Mouse (Mus musculus) forebrain, embryonic 15.5 days (tissue): ENCODE results near the gene Nmd3. TPM values are rescaled to one million over a fixed set of nuclear protein-coding genes. Genes with fewer than 3 reads are reported as not detected.

Experiments
- ATAC-seq: fragments of 200-750 bp; cut with Nextera tagmentation; replicated peaks from 2 replicates; pipeline ENCODE4 v1.8.0; 2017; ENCODE audit warnings: mild to moderate bottlenecking, moderate TSS enrichment, moderate library complexity
- H3K27ac ChIP-seq: fragments of 300-500 bp; sonication (generic); replicated peaks from 2 replicates; pipeline ENCODE4 v1.5.1; 2015; ENCODE audit warnings: mild to moderate bottlenecking, inconsistent platforms
- H3K27me3 ChIP-seq: fragments of 300-500 bp; sonication (generic); 2 replicates; pipeline ENCODE4 v1.6.1; 2015; ENCODE audit warnings: inconsistent platforms
- H3K36me3 ChIP-seq: fragments of 300-500 bp; sonication (generic); 2 replicates; pipeline ENCODE4 v1.6.1; 2015; ENCODE audit warnings: mild to moderate bottlenecking, inconsistent platforms
- H3K4me1 ChIP-seq: fragments of 300-500 bp; sonication (generic); 2 replicates; pipeline ENCODE4 v1.6.1; 2015; ENCODE audit warnings: inconsistent platforms
- H3K4me2 ChIP-seq: fragments of 300-500 bp; sonication (generic); replicated peaks from 2 replicates; pipeline ENCODE4 v1.6.1; 2015; ENCODE audit warnings: mild to moderate bottlenecking, inconsistent platforms
- H3K4me3 ChIP-seq: fragments of 300-500 bp; sonication (generic); 2 replicates; pipeline ENCODE4 v1.5.1; 2015; ENCODE audit warnings: mild to moderate bottlenecking, inconsistent platforms
- H3K9ac ChIP-seq: fragments of 300-500 bp; sonication (generic); replicated peaks from 2 replicates; pipeline ENCODE4 v1.6.1; 2015; ENCODE audit warnings: mild to moderate bottlenecking, inconsistent platforms
- H3K9me3 ChIP-seq: fragments of 300-500 bp; sonication (generic); 2 replicates; pipeline ENCODE4 v1.6.1; 2016; ENCODE audit warnings: inconsistent platforms
- WGBS: fragments of 180-500 bp; shearing (Covaris S2); methylation state at CpG from one replicate; pipeline ENCODE4 v1.1.7; 2015; ENCODE audit warnings: mixed read lengths; 5-methylcytosine and 5-hydroxymethylcytosine counted together
- polyA plus RNA-seq: library from polyadenylated mRNA; unstranded; fragments of >200 nt; fragmentation: Nextera tagmentation; extraction: Ambion mirVana; gene quantifications from 2 replicates; pipeline ENCODE4 v1.2.1, GENCODE M21; 2015

The Nmd3 gene
- polyA plus RNA-seq, 1 experiment from 2014 or later, result 111 TPM

DNA sequence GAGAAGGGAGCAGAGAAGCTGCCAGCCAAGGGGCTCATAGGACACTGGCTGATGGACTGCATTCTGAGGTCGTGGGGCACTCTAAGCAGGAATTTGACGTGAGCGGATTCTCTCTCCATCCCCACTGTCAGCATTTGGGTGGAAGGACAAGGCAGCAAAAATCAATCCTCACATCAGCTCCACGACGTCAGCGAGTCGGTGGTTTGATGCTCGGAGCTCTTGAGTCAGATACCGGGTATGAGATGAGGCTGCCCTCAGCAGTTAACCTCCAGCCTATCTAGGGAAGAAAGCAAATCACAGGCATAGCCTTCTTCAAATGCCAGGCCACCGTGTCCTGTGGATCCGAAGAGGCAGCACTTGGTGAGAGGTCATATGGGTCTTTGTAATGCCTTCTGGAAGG is 43.4 kb downstream of the Nmd3 start:
- no peak overlapping the region for H3K9ac ChIP-seq
- H3K4me3 ChIP-seq, result no peak overlapping the region
- ATAC-seq, result no peak
- no peaks in the 10 kb centered on the region for H3K27me3 ChIP-seq
- 94% methylated on average over 11 of the region's 11 CpGs for WGBS
- no peaks in the 10 kb centered on the region for H3K4me1 ChIP-seq
- no peak overlapping the region for H3K27ac ChIP-seq
- peaks cover 9% of the 10 kb centered on the region; the same call in 1 of the 2 replicates for H3K36me3 ChIP-seq
- no peak overlapping the region for H3K4me2 ChIP-seq
- H3K9me3 ChIP-seq, result no peaks in the 10 kb centered on the region

DNA sequence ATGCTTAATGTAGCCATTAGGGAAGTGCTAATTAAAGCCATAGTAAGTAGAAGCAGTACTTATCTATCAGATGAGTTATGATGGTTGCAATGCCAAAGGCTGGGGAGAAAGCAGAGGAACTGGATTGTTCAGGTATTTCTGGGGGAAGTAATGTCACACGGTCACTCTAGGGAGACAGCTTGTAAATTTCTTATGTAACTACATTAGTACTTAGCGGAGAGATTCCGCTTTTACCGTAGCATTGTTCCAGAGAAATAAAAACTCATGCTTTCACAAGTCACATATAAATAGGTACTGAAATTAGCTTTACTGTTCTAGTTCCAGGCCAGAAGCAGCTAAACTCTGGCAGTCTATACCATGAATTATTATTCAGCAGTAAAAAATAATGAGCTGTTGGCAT is 47.4 kb downstream of the Nmd3 start:
- Histone ChIP-seq H3K4me3 (no peak overlapping the region), H3K4me1 (no peaks in the 10 kb centered on the region), H3K9ac (no peak overlapping the region), H3K4me2 (no peak overlapping the region), H3K27ac (no peak overlapping the region), H3K9me3 (no peaks in the 10 kb centered on the region), H3K36me3 (peaks cover 9% of the 10 kb centered on the region; the same call in 1 of the 2 replicates), H3K27me3 (no peaks in the 10 kb centered on the region)
- no peak for ATAC-seq
- WGBS, result 97% methylated on average over 4 of the region's 4 CpGs

DNA sequence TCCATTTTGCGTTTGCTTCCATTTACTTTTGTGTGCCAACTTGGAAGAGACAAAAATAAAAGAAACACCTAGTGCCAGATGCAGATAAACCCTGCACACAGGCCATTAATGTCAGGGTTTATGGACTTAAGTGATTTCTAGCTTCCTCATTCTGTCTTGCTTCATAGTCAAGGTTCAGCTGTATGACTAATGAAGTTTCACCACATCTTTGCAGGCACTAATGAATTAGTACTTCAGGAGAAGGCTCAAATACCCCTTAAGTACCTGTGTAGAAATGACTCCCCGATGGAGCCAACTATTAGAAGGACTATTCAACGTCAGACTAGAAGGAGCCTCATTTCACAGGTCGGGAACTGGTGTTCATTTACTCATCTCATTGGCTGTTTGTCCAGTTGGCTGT is 51.6 kb downstream of the Nmd3 start:
- Histone ChIP-seq H3K4me1 (no peaks in the 10 kb centered on the region), H3K9ac (no peak overlapping the region), H3K36me3 (no peaks in the 10 kb centered on the region), H3K9me3 (no peaks in the 10 kb centered on the region), H3K4me3 (no peak overlapping the region), H3K27ac (no peak overlapping the region), H3K4me2 (no peak overlapping the region), H3K27me3 (no peaks in the 10 kb centered on the region)
- 92% methylated on average over 4 of the region's 4 CpGs for WGBS
- ATAC-seq, result no peak

DNA sequence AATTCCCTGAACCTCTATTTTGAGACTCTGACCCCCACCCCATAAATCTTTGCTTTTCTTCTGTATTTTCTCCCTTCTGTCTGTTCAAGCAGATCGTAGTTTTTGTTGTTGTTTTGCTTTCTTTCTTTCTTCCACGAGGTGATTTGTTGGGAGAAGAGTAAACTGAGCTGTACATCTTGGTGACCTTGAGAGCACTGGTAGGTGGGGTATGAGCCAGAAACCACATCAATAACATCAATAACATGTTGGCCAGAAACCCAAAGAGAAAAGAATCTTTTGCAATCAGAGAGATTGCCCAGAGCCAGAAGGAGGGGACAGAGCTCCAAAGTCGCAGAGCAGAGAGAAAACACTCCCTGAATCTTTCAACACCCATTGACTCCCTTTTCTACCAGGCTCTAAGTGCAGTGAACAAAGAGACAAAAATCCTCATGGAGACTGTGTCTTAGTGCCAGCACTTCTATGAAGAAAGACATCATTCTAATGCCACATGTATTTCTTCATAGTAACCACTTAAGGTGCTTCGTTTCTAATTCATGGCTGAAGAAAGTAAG is 57.5 kb downstream of the Nmd3 start:
- H3K9me3 ChIP-seq, result no peaks in the 10 kb centered on the region
- H3K27ac ChIP-seq, result no peak overlapping the region
- no peak overlapping the region for H3K4me2 ChIP-seq
- no peaks in the 10 kb centered on the region for H3K27me3 ChIP-seq
- H3K9ac ChIP-seq, result no peak overlapping the region
- no peaks in the 10 kb centered on the region for H3K4me1 ChIP-seq
- H3K4me3 ChIP-seq, result no peak overlapping the region
- WGBS, result 84% methylated on average over 4 of the region's 4 CpGs
- ATAC-seq, result no peak
- H3K36me3 ChIP-seq, result no peaks in the 10 kb centered on the region

DNA sequence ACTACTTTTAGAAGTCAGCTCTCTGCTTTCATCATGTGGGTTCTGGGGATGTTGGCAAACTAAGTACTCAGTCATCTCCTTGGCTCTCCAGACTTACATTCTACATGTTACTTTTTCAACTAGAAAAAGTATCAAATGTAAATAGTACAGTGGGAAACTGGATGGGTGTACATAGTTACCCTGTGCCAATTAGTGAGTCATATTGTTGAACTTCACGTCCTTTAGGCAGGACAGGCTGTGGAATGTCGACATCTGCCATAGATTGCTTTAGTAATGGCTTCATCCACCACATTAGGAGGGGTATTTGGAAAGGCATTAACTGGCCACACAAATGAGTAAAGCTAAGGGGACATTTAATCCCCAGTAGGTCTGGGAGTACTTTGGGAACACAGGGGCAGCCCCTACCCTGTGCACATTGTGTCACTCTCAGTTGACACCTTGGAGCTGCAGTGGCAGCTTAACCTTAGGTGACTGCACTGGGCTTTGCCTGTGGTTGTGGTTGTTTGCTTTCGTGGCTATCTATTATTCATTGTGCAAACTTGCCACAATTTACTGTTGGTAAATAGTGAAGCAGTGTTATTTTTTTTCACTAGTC is 71.1 kb downstream of the Nmd3 start:
- Histone ChIP-seq H3K4me2 (no peak overlapping the region), H3K27ac (no peak overlapping the region), H3K27me3 (no peaks in the 10 kb centered on the region), H3K9ac (no peak overlapping the region), H3K36me3 (no peaks in the 10 kb centered on the region), H3K4me3 (no peak overlapping the region), H3K9me3 (no peaks in the 10 kb centered on the region), H3K4me1 (no peaks in the 10 kb centered on the region)
- 72% methylated on average over 3 of the region's 3 CpGs for WGBS
- no peak for ATAC-seq

DNA sequence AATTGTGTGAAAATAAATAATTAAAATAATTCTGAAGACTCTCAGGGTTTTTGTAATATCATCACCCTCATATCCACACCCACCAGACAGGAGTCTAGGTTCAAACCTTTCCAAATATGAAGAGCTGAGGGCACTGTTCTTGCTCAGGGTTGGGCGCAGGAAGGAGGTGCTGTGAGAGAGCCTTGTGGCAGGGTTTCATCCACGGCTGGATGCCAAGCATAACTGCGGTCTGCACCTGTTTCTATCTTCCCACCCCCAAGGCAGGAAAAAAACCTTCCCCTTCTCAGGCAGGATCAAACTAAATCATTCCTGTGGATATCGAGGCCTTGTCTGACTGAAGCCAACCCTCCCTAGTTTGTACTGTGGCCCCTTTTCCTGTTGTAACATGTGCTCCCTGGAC is 75.7 kb downstream of the Nmd3 start:
- no peak overlapping the region for H3K27ac ChIP-seq
- H3K27me3 ChIP-seq, result no peaks in the 10 kb centered on the region
- no peak overlapping the region for H3K4me3 ChIP-seq
- no peak overlapping the region for H3K4me2 ChIP-seq
- no peaks in the 10 kb centered on the region for H3K9me3 ChIP-seq
- no peaks in the 10 kb centered on the region for H3K36me3 ChIP-seq
- no peak for ATAC-seq
- no peaks in the 10 kb centered on the region for H3K4me1 ChIP-seq
- H3K9ac ChIP-seq, result no peak overlapping the region
- 74% methylated on average over 4 of the region's 4 CpGs for WGBS

DNA sequence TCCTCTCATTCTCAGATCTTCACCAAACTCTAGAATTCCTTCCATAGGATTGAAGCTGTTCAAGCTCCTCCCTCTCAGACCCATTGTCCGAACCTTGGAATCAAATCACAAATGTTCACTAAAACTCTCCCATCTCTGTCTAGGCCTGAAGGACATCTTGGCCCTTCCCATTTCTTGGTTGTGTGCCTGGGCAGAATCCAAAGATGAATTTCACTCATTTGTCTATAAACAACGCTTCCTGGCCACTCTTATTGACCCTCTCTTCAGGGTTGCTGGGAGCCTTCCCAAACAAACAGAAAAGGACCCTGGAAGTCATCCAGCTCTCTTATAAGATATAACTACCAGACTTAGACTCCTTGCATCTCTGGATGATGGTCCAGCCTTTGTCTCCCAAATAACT is 76.2 kb downstream of the Nmd3 start:
- no peak overlapping the region for H3K4me2 ChIP-seq
- 86% methylated on average over 2 of the region's 2 CpGs for WGBS
- H3K27me3 ChIP-seq, result no peaks in the 10 kb centered on the region
- no peak overlapping the region for H3K4me3 ChIP-seq
- no peak for ATAC-seq
- no peaks in the 10 kb centered on the region for H3K4me1 ChIP-seq
- no peak overlapping the region for H3K27ac ChIP-seq
- no peaks in the 10 kb centered on the region for H3K36me3 ChIP-seq
- no peaks in the 10 kb centered on the region for H3K9me3 ChIP-seq
- H3K9ac ChIP-seq, result no peak overlapping the region

DNA sequence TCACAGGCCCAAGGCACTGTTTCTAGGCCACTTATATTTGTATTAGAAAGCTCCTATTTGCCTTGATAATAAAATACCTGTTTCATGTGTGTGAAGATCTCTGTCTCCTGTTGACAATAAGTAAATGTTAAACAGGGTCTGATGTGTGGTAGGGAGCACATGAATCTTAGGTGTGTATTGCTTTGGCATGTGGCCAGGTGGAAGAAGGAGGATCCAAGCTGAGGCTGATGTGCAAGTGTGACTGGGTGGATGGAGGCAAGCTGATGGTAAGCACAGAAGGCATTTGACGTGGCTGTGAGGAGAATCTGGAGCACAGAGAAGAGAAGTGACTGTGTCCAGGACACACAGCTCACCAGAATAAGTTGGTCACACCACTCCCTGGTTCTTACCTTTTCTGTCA is 77.3 kb downstream of the Nmd3 start:
- ATAC-seq, result no peak
- Histone ChIP-seq H3K36me3 (no peaks in the 10 kb centered on the region), H3K4me3 (no peak overlapping the region), H3K27me3 (no peaks in the 10 kb centered on the region), H3K4me2 (no peak overlapping the region), H3K27ac (no peak overlapping the region), H3K9ac (no peak overlapping the region), H3K4me1 (no peaks in the 10 kb centered on the region), H3K9me3 (no peaks in the 10 kb centered on the region)
- WGBS, result 81% methylated on average over 1 of the region's 1 CpGs

DNA sequence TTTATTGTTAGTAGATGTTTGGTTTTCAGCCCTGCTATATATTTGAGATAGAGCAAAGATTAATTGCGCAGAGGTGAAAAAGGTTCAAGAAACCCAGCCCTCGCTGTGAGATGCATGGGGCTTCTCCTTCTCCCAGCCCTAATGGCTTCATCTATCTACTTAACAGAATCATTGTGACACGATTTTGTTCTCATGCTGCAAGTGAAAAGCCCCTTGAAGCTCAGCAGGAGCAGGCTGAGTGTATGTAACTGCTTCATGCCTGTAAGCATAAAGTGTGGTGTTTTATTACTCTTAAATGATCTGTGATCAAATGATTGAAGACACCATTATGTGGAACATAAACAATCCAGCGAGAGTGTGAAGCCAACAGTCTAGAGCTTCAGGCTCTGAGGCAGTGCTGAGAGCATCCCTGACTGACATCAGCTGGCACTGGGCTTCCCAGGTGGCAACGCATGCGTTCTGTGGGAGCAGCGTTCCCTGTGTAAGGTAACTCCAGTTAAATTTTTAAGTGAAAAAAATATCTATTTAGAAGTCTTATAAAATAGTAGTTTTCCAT is 79.1 kb downstream of the Nmd3 start:
- Histone ChIP-seq H3K36me3 (no peaks in the 10 kb centered on the region), H3K9me3 (no peaks in the 10 kb centered on the region), H3K27ac (no peak overlapping the region), H3K9ac (no peak overlapping the region), H3K4me2 (no peak overlapping the region), H3K27me3 (no peaks in the 10 kb centered on the region), H3K4me3 (no peak overlapping the region), H3K4me1 (no peaks in the 10 kb centered on the region)
- WGBS, result 70% methylated on average over 7 of the region's 7 CpGs
- ATAC-seq, result no peak

DNA sequence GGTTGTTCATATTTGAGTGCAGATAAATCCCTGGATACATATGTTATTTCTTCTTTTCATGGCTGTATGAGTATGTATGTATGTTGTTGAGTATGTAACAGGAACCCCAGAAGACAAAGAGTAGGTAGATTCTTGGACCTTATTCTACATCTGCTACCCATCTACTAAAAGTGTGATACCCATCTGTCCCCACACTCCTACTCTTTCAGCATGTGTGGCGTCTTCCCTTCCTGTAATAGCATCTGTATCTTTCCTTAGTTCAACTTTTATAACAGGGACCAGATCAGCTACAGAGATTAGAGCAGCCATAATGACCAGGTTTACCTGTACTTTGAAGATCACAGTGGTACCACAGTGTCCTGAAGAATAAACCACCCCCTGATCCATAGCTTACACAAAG is 81.4 kb downstream of the Nmd3 start:
- H3K27ac ChIP-seq, result no peak overlapping the region
- no peak for ATAC-seq
- H3K27me3 ChIP-seq, result no peaks in the 10 kb centered on the region
- no peak overlapping the region for H3K9ac ChIP-seq
- no peak overlapping the region for H3K4me2 ChIP-seq
- no peak overlapping the region for H3K4me3 ChIP-seq
- no peaks in the 10 kb centered on the region for H3K36me3 ChIP-seq
- 91% methylated on average over 1 of the region's 1 CpGs for WGBS
- no peaks in the 10 kb centered on the region for H3K4me1 ChIP-seq
- no peaks in the 10 kb centered on the region for H3K9me3 ChIP-seq

Other genes starting within 250 kb of the Nmd3 start
- gene B3galnt1, start 123.0 kb upstream of the Nmd3 start, polyA plus RNA-seq, result 78.9 and 84.1 TPM in 2 replicates
- gene Sptssb, start 138.0 kb downstream of the Nmd3 start, polyA plus RNA-seq, result 0.13 and 0.29 TPM in 2 replicates